Mouse (Mus musculus) heart, adult 8-10 months (tissue): ENCODE data around the gene Spsb4. TPM values are rescaled to one million over a fixed set of nuclear protein-coding genes. Genes with fewer than 3 reads are reported as not detected.
A peak's percentile ranks its signal among the peaks of the same experiment; 100 is the strongest.

Experiments used
- DNase-seq: peaks from one replicate; pipeline ENCODE4 v3.0.0; 2022; ENCODE audit warnings: low spot score
- total RNA-seq, 4 experiments: library from RNA; stranded (reverse); gene quantifications; 2 replicates each; pipeline ENCODE4 v1.2.4; 2022

Gene Spsb4
- total RNA-seq: 1 to 10 TPM; 3.3 to 4.9 (median 4.3) TPM

DNA sequence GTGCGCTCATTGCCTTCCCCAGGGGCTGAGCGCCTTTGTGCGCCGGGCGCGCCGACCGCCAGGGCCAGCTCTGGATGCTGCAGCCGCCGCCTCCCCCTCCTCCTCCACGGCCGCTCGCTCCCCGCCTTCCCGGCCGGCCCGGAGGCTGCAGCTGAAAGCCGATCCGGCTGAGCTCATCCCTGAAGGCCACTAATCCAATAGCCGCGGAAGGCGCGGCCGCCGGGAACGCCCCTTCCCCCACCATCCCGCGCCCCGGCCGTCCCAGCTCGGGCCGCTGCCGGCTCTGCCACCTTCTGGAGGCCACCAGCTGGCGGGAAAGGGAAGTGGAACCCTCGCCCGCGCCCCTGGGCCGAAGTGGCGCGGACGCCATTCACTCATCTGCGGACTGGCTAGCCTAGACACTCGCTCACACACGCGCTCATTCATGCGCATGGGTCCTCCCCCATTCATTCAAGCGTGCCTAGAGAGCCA, at the start of gene Spsb4:
TSS of gene Spsb4 (minus strand) at position 167 of the 471 bp plus-strand sequence.
- DNase-seq: peak; percentile 60

DNA sequence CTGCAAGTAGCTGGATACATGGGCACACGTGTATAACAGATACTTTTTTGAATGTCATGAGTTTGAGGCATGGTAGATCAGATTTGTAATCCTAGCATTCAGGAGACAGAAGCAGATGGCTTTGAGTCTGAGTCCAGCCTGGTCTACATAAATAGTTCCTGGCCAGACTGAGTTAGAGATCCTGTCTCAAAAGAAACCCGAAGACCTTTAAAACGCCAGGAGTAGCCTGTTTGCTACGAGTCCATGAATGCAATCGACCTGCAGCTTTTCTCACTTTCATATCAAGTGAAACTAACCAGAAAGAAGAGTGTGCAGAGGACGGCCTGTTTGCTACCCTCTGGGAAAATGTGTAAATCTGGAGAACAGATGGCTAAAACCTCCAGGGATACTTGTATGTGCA, 49.1 kb upstream of the Spsb4 start:
- DNase-seq: no peak

DNA sequence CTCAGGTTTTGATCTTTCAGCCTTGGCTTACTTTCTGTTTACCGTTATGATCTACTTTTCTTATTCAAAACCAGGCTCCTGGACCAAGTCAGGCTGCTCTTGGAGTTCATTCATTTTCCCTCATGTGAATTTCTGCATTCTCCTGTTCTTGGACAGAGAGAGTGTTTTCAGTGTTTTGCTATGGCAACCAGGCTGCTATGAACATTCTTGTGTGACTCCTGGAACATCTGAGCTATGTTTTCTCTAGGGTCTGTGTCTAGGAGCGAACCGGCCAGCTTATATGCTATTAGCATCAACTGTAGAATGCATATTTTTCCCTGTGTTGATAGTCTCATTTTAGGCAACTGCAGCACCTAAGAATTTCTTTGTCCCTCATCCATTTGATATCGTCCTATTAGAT, 47.2 kb upstream of the Spsb4 start:
- DNase-seq: no peak

DNA sequence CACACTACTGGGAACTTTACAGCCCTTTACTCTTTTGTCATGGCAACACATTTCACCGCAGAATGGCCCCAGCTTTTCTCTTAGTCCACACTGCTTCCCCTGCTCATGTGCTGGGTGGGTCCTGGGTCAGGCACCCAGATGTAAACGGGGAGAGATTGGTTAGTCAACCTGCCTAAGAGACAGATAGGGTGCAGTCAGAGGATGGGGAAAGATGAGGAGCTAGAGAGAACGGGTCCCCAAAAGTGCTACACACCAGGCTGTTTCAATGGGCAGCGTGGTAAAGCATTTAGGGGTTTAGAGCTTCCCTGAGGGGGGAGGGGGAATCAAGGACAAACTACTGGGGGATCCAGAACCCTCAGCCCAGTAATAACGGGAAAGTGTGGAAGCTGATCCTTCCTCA, 46.6 kb upstream of the Spsb4 start:
- no peak for DNase-seq

DNA sequence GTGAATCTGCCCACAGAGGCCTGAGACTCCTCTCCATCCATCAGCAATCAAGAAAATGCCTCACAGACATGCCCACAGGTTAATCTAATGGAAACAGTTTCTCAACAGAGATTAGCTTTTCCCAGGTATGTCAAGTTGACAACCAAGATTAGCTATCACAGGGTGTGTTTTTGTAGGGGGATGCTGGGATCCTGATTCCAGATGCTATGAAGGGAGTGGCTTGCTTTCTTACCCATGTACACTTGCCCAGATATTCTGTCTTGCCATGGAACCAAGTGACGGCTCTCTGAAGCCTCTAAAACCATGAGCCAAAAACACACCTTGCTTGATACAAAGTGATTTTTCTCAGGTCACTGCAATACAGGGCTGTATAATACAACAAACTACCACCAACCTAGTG, 45.5 kb upstream of the Spsb4 start:
- DNase-seq: no peak

DNA sequence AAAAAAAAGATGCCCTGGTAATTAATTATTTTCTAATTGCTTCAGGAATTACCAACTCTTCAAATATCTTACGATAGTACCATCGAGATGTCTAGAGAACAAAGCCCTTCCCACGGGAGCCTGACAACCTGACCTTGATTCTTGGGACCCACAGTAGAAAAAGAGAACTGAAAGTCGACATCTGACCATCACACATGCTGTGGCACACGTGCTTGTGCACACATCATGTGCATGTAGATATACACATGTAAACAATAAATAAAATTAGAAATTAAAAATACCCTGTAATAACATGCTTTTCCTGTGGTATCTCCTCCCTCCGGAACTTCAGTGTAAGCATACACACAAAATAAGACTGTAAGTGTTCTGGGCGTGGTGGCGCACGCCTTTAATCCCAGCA, 43.1 kb upstream of the Spsb4 start:
- no peak for DNase-seq

DNA sequence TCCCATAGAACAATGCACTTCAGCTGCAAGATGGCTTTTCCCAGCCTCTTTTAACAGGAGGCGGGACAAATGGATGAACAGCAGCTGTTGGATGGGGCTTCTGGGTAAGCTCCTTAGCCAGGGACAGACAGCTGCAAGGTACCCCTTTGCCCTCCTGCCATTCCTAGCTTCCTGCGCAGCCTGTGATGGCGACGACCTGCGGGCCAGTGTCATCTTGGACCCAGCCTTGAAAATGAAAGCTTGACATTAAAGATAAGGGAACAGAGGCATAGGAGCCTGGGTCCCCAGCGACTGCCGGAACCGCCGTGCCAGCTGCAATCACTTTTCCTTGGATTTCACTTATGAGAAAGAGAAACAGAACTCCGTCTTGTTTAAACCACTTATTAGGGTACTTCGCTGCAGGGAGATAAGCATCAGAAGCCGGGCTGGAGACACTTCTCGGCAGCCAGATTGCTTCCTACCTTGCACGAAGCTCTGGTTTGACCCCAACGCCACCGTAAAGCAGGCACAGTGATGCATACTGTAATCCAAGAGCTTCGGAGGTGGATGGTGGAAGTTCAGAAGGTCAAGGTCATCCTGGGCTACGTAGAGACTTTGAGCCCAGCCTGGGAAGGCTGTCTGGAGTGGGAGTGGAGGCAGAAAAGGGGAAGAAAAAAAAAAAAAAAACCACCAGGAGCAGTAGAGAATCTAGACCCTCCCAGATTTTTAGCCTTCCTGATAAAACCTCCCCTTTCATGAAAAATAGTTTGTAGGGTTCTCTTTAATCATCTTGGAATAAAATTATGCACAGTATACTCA, 38.1 kb upstream of the Spsb4 start:
- DNase-seq: no peak

DNA sequence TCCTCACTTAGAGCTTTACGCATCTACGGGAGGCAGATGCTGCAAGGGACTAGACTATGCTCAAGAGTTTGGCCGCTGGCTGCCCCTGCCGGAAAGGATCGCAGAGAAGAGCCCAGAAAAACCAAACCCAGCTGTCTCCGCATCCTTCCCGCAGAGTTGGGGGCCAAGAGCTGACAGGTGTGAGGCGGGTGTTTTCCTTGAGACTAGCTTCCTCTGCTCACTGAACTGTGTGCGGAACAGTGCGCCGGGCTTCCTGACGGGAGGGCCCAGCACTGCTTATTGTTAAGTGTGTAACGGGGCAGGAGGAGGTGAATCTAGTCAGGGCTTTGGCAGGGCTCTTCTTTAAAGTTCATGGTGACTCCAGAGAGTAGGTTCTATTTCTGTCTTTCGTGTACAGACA, 37.3 kb upstream of the Spsb4 start:
- no peak for DNase-seq

DNA sequence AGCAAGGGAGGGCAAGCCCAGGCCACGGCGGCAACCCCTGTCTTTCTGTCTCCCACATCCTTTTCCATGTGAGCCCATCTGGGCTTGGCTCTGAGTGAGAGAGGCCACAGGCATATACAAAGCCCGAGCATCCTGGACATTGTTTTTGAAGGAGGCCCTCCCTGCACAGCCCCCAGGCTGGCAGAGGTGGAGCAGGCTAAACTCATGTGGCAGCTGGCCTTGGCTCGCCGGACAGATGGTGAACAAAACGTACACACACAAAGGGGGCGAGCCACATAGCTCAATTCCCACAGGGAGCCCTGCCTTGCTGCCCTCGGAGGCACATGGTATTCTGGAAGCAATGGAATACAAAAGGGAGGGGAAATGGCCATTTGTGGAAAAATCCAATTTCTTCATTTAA, 32.5 kb upstream of the Spsb4 start:
- no peak for DNase-seq

DNA sequence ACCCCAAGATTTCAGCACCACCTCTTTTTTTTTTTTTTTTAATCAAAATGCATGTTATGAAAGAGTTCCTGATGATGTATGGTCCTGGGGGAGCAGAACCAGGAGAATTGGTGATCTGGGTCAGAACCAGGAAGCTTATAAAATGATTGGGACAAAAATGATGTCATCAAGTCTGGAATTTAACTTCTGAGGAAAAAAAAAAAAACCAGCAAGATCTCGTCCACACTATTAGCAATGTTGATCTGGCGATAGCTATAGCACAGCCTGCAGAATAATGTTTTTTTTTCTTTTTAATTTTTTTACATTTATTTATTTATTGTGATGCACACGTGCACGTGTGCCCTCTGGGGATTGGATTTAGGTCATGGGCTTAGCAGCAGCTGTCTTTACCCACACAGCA, 27.6 kb upstream of the Spsb4 start:
- no peak for DNase-seq

DNA sequence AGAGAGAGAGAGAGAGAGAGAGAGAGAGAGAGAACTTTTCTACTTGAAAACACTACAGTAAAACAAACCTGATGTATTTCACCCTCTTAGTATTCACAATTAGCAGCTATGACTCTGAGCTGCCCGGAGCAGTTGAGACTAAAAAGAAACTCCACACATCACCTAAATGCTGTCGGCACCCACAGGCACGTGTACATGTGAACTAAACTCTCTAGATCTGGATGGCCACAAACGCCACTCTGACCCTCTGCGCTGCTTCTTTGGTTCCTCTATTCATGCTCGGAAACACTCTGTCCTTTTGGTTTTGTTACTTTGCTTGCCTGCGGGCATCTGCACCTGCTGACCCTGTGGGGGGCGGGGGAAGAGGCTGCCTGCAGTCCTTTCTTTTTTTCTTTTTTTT, 23.0 kb upstream of the Spsb4 start:
- no peak for DNase-seq

DNA sequence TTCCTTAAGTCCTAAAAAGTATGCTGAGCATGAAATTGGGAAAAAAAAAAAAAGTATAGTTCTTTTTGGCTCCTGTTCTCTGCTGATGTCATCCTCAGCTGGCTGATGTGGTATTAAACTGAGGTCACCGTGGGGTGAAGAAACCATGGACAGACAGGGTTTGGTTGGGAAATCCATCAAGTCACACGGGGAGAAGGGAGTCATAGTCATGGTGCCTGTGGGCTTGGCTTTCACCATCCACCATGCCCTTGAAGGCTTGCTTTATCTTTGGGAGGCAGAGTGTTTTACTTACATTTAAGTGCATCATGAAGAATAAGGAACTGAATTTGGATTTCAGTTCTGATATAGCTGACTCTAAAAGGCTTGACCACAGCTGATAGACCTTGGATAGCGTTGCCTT, 19.4 kb upstream of the Spsb4 start:
- DNase-seq: no peak

DNA sequence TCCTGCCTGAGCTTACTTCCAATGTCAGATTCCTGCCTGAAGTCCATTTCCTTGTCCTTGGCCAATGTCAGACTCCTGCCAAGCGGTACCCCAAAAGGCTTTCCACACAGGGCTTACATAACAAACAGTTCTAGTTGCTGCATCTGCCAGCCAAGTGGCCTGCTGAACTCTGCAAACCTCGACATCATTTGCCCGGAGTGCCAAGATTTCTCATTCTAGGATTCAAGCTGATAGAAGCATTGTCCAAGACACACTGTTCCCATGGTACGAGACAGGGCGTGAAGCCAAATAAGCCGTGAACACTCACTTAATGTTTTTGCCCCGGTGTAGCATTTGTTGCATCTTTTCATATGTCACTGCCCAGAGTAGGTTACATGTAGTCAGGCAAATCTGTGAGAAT, 18.0 kb upstream of the Spsb4 start:
- DNase-seq: no peak

DNA sequence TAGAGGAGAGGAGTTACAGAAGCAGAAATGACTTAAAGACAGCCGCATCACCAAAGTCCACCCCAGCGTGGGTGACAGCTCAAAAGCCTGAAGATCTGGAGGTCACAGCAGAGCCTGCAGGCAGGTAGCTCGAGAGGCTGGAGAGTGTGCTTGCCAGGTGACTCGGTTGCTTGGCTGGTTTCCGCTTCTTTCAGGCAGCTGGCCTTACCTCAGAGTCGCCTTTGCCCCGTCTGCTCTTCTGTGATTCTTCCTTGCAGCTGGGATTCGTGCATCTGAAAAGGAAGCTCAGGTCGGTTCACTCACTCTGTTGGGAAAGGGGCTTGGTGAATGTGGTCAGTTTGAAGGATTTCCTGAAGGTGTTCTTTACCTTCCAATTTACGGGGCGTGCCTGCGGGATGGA, 8.7 kb upstream of the Spsb4 start:
- no peak for DNase-seq

DNA sequence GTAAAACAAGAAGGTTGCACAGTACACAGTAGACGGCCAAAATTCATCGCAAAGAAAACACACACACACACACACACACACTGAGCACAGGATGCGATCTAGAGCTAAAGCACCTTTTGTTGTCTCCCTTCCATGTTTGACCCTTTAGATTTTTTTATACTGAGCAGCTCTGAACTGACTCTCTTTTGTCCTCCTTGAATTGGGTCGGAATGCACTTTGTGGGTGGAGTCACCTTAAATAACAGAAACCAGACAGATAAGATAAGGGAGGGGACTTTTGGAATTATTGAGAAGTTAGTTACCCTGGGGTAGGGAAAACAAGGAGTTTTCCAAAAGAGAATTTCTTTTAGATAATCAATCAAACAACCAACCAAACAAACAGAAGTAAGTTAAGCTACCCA, 7.4 kb upstream of the Spsb4 start:
- no peak for DNase-seq

DNA sequence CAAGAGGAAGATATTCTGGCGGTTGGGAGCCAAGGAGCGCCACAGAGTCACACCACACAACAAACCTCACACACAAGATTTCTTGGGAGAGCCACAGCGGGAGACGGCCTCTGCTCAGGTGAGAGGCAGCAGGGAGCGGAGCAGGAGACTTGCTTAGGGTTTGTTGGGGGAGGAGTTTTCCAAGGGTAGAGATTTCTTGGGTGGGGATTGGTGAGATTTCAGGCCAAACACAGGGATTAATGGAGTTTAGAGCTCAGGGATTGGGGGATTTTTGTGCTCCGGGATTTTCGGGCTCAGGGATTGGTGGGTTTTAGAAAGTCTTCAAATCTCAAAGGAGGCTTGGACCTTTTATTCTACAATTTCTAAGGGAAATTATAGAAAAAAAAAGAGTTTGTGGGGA, 5.8 kb upstream of the Spsb4 start:
- no peak for DNase-seq

DNA sequence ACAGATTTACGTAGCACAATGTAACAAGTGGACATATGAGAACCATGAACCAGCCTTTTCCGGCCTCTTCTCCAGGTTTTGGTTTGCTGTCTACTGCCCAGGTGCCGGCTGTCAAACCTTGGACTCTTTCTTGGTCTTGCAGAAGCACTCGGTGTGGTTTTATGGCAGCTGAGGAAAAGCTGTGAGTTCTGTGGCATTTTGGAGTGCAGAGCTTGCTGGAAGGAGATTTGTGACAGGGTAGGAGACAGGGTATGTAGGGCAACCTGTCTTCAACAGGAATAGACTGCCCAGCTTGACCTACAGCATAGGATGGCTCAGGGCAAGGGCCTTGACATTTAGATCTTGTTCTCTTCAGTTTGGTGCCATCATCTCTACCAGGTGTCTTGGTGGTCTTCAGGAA, 4.3 kb upstream of the Spsb4 start:
- DNase-seq: no peak

DNA sequence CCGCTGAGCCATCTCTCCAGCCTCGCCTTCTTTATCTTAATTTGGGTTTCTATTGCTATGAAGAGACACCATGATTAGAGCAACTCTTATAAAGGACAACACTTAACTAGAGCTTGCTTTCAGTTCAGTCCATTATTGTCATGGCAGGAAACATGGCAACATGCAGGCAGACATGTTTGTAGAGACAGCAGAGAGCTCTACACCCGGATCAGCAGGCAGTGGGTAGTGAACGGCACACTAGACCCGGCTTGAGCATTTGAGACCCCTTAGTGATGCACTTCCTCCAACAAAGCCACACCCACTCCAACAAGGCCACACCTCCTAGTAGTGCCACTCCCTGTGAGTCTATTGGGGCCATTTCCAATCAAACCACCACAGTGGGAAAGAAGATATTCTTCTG, 3.7 kb upstream of the Spsb4 start:
- DNase-seq: no peak

DNA sequence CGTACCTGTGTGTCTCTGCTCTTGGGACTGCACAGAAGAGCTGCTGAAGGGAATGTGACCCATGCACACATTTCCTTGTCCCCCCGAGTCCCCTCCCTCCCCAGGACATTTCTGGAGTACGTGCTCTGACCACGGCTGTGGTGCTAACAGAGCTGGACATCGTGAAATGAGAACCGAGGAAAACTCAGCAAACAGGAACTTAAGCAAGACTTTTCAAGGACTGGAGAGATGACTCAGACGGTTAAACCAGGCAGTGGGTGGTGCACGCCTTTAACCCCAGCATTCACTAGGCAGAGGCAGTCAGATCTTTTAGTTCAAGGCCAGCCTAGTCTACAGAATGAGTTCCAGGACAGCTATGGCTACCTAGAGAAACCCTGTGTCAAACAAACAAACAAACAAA, 1.5 kb upstream of the Spsb4 start:
- no peak for DNase-seq

DNA sequence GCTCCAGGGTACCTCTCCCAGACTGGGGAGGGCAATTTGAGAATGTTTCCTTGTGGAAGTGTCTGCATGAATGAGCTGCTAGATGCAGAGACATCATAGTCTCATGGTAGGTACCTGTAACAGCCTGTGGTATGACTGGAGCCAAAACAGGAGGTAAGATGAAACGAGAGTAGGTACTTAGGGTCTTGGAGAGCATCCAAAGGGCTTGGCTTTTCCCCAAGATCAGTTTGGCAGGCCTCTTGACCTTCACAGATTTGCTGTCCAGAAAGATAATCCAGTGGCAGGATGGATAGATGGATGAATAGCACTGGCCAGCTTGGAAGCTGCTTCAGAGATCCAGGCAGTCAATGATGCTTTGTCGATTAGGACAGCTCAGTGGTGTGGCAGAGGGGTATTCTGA, 1.0 kb upstream of the Spsb4 start:
- DNase-seq: no peak

DNA sequence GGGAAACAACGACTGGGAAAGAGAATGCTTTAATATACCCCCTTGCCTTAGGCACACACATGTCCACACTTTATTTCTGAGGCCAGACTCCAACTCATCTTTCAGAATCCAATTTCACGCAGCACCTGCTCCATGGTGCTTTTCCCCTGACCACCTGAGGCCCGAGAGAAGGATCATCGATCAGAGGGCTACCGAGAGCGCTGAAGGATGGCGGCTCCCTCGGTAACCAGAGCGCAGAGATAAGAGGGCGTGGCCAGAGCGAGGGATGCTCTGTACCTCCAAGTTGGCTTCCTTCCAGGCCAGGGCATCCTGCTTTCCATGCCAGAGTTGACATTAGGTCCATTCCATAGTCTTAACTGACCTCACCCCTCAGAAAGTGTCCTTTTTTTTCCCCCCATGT, 588 bp upstream of the Spsb4 start:
- DNase-seq: no peak

DNA sequence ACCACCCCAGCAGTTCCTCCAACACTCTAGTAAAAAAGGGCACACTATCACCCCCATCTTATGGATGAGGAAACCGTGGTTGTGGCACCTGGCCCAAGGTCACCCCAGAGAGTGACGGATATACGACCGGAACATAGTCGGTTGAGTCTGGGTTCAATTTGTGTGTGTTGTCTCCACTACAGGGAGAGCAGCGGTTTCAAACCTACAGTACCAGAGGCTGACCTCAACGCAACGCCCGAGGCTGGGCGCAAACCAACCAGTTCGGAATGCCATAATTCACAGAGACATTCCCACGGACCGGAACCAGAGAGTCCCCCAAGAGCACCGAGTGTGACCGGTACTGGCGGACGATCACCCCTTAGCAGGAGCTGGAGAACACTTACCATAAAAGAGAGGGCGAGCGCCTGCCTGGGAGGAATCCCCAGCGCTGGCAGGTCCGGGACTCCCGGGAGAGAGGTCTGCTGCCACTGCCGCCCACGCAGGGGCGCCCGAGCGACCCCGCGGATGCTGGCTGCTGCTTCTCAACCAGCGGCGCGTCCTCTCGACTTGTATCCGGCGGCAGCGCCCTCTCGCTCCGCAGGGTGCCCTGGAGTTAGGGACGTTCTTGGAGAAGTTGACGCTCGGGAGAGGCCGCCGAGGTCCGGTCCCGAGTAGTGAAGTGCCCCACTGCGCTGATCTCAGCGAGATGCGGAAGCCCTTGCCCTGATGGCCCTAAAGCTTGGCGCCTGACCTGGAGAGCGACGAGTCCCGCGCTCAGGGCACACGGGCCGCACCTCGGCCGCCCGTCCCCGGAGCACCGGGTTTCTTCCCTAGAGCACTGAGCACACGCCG, 617 bp downstream of the Spsb4 start:
- DNase-seq: peak; percentile 26
